Mouse (Mus musculus): Measurements from ENCODE around the gene Gpsm1. TPM values are rescaled to one million over a fixed set of nuclear protein-coding genes. Genes with fewer than 3 reads are reported as not detected.

The Gpsm1 gene
- total RNA-seq, 2 experiments from 2014 or later, result 2.1 to 2.9 TPM

DNA sequence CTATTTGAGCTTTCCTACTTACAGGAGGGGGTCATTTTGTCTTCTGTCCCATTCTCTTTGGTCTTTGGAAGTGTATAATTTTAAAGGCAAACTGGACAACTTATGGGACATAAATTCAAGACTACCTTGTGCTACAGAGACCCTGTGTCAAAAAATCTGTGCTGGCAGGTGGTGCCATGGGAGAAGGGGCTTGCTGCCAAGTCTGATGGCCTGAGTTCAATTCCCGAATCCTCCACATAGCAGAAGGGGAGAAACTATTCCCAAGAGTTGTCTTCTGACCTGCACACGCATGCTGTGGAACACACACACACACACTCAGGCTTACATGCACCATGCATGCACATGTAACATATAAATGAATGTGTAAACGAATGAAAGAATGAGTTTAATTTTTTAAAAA, 8.6 kb upstream of the Gpsm1 start:
- no peak for DNase-seq
- intact Hi-C loops (cut with DNase I), result no loop called here

DNA sequence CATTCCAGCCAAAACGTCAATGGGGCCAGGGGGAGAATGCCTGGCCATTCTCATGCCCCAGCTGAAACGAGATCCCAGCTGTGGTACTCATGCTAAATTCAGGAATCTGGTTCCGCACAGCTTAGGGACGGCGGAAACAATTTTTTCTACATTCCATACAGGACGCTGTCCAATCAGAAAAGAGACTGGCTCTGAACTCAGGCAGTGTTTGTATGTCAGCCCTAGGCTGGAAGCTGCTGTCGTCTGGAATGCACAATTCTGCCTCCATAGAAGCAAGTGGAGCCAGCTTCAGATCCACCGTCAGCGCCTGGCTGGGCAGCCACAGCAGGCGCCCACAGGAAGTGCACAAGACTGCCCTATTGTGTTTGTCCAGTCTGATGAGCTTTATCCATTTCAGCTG, 5.6 kb upstream of the Gpsm1 start:
- intact Hi-C loops (cut with DNase I), result no loop called here
- DNase-seq, result no peak

DNA sequence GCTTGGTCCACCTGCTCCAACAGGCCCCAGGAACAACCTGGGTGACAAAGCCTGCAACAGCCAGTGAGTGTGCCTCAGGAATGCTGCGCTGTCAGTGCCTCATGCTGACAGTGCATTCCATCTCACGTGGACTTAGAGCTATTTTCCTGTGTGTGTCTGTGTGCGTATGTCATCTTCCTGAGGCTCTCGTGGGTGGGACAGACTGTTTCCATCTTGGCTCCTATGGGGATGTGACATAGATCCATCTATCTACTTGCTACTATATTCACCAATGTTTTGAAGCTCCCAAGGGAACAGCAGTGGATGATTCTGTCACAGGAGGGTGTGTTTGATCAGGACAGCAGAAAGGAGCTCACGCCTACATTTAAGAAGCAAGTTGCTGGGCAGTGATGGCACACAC, 3.4 kb upstream of the Gpsm1 start:
- intact Hi-C loops (cut with DNase I), result no loop called here

GRCm38 (mm10) chr2:26312812-26313211, 2.5 kb upstream of the Gpsm1 start:
- DNase-seq, result no peak
- intact Hi-C loops (cut with DNase I), result no loop called here

More for the DNA sequence above, 3.4 kb upstream of the Gpsm1 start:
- no peak for DNase-seq

GRCm38 (mm10) chr2:26313394-26313793, 1.9 kb upstream of the Gpsm1 start:
- intact Hi-C loops (cut with DNase I), result no loop called here
- DNase-seq, result no peak

DNA sequence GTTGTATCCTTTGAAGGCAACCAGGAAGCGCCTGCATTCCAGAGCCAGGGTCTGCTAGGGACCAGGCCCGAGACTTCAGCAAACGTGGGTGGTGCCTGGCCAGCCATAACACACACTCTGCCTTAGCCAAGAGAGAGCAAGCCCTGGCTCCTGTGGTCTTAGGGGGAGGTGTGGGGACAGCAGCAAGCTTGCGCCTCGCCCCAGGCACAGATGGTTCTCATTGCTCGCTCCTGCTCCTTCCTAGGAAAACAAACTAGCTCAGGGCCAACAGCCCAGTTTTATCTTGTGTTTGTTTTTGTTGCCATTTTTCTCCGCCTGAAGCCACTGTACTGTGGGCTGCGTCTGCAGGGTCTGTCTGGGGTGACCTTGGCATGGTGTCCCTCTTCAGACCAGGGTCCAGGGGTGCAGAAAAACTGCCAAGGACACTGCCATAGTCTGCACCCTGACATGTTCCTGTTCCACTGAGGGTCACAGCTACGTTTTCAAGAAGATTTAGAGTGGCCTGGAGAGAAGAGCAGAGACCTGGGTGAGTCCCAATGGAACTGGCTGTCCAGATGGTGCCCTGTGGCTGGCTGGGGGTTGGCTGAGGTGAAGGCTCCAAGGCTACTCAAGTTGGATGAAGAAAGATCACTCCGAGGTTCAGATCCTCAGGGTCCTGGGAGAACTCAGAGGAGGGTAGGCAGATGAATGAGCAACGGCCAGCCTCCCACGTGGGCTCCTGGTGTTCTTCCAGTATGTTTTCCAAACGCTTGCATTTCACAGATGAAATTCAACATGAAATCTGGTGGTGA, 839 bp upstream of the Gpsm1 start:
- intact Hi-C loops (cut with DNase I), result no loop called here
- peak; percentile 59 to 63 for DNase-seq

GRCm38 (mm10) chr2:26315925-26316311, 603 bp downstream of the Gpsm1 start:
- intact Hi-C loops (cut with DNase I), result no loop called here
- peak in 1 of 2 experiments; percentile 49 for DNase-seq

GRCm38 (mm10) chr2:26316576-26317246, 1.4 kb downstream of the Gpsm1 start:
- intact Hi-C loops (cut with DNase I), result no loop called here
- DNase-seq, result no peak

DNA sequence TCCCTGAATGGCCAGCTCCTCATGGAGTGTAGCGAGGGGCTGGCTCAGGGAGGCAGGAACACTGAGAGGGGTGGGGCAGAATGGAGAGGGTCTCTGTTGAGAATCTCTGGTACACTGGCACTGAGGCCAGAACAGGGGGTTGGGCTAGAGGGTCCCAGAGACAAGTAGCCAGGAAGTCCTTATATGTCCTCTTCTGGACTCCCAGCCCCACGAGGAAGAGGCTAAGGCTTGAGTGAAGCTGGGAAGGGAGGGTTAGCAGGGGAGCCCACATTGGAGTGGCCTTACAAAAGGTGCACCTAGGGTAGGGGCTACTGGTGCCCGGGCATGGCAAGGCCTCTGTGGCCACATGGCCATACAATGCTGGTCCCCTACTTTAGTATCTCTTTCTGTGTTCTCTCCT, 2.1 kb downstream of the Gpsm1 start:
- intact Hi-C loops (cut with DNase I), result no loop called here
- no peak for DNase-seq

DNA sequence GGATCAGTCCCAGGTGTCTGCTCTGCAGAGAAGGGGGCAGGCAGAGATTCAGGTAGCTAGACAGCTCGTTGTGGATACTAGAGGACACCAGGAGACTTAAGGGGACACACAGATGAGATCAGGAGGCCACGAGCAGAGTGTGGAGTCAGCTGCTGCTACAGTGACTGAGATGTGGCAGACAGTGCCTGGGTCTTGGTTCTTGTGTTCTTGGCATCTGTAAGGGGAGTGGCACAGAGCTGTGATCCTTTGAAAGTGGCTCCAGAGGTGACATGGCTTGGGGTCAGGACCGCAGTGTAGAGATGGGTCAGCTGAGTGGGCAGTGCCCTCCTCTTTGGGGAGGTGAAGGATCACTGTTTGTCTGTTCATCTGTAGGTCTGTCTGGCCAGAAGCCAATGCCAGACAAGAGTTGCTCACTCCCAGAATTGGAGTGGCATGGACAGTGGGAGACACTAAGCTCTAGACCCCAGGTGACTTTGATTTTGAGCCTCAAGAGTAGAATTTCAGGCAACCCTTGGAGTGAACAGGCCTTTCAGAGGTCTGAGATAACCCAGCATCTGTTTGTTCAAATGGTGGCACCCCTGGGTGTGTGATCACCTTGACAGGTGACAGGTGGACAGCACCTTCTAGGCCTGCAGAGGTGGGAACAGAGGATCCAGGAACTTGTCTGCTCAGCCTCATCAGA, 2.8 kb downstream of the Gpsm1 start:
- intact Hi-C loops (cut with DNase I), result no loop called here
- DNase-seq, result no peak

- DNase-seq, result no peak
- intact Hi-C loops (cut with DNase I), result no loop called here
These were observed 3.8 kb downstream of the Gpsm1 start for GRCm38 (mm10) chr2:26319109-26319508.

DNA sequence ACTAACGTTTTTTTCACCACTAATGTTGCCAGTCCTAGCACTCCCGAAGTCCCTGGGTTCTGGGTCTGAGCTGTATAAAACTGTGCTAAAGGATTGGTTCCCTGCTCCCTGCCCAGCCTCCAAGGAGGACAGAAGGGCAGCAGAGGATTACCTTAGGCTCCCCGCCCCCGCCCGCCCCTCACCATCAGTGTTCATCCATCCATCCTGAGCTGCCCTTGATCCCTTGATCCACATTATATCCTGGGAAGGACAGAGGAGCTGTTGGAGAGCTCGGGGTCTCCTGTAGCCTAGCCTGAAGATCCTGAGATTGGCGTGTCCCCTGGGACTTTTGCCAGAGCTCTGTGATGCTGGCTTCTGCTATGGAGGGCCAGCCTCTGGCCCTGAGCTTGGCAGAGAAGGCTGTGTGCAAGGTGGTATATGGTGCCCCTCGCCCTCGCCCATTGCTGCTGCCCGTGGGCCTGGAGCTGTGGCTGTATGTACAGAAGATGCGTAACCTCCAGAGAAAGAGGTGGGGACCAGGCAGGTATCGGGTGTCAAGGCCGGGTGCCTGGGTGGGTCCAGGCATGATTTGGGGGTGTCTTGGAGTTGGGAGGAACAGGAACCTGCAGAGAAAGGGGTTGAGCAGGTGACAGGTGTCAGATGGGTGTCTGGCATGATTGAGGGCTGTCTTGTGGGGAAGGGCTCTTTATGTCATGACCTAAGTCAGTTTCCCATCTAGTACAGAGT, 4.4 kb downstream of the Gpsm1 start:
- DNase-seq, result no peak
- intact Hi-C loops (cut with DNase I), result no loop called here

DNA sequence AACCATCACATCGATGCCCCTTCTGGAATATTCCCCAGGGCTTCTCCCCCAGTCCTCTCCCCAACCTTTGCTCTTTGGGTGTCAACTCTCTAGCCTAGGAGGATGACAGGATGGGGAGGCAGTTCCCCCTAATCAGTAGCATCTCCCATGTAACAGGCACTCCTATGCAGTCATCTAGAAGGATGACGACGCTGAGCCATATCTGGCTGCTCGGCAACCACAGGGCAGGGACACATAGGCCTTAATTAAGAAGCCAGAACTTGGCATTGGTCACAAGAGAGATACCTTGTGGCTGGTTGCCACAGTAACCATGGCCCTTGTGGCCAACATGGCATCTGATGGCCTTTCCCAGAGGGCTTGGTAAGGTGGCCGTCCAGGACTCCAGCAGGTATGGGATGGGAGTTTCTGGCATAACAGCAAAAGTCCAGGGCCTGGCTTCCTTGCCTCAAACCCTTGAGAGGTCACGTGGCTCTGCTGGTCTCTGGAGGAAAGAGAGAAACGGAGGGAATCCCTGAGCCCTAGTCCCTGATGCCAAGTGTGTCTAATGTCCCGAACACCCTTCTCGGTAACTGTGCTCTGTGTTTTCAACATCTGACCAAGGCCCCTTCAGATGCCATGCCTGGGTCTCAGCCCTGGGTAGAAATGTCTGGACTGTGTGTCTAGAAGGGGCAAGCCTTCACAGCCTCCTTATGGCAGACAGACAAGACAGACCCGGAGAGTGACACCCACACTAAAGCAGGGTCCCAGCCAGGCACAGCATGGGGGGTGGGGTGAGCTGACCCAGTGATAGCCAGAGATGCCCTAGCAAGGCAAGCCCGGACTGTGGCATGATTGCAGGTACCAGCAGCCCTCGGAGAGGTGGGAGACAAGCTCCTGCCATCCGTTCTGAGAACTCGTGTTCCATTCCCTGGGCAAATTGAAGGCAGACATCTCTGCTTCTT, 5.2 kb downstream of the Gpsm1 start:
- DNase-seq, result no peak
- intact Hi-C loops (cut with DNase I), result no loop called here

DNA sequence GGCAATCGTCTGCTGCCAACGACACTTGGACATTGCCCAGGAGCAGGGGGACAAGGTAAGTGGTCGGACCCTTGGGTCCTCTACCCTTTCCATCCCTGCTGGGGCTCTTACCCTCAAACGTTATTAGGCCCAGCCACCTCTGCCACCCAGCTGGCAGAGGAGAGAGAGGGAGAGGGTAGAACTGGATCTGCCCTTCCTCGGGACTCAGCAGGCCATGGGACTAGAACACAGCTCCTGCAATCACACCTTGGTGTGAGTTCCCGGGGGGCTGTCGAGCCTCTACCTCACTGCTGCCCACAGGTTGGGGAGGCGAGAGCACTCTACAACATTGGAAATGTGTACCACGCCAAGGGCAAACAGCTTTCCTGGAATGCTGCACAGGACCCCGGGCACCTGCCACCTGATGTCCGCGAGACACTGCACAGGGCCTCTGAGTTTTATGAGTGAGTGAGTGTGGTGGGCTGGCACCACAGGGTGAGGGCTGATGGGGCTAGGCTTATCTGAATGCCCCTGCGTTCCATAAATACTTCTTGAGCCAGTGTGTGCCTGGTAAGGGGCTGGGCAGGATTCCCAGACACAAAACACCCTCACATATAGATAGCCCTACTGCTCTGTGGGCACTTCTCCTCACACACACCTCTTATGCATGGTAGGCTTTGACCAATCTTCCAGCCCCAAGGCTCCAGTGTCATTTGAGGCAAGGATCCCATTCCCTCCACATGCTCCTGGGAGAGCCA, 8.4 kb downstream of the Gpsm1 start:
- intact Hi-C loops (cut with DNase I), result no loop called here
- no peak for DNase-seq

- no peak for DNase-seq
- intact Hi-C loops (cut with DNase I), result loop anchor here (5.0 kb wide), 1 partner anchor 237 kb away; no protein-coding TSS in a partner anchor
These were observed 9.6 kb downstream of the Gpsm1 start for GRCm38 (mm10) chr2:26324917-26325316.

DNA sequence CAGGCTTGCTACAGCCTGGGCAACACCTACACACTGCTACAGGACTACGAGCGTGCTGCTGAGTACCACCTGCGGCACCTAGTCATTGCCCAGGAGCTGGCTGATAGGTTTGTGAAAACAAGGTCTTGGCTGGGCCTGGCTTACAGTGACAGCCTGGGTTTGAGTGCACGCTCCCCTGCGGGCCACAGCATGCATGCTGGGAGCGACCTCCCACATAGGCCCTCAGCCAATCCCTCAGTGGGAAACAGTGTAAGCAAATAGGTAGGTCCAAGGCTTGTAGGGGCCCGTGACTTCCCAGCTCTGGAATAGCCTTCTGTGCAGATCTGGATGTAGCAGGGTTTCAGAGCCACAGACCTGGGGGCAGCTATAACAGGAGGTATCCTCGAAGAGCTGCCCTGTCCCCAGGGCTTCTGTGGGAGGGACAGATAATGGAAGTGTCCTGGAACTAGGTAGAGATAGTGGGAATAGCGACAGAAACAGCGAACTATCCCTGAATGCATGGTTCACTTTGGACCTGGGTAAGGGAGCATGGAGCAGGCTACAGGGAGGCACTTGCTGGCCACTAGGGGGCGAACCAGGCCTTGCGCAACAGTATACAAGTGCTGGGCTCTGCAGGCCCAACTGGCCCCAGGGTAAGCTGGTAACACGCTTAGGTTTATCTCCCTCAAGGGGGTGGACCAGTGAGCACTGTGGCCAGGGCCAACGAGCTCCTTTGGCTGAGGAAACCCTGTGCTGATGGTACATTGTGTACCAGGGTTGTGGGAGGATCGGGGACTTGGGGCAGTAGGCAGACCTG, 10.3 kb downstream of the Gpsm1 start:
- intact Hi-C loops (cut with DNase I), result loop anchor here (5.0 kb wide), 1 partner anchor 237 kb away; no protein-coding TSS in a partner anchor
- DNase-seq, result peak in 1 of 2 experiments; percentile 42

DNA sequence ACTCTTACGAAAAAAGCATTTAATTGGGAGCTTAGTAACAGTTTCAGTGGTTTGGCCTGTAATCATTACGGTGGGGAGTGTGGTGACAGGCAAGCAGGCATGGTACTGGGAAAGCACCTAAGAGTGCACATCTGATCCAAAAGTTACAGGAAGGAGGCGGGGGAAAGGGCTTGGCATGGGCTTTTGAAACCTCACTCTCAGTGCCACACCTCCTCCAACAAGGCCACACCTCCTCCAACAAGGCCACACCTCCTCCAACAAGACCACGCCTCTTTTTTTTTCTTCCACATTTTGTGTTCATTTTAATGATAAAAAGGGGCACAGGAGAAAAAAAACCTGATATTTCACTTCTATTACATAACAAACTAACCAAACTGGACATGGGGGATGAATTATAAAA, 12.5 kb downstream of the Gpsm1 start:
- intact Hi-C loops (cut with DNase I), result loop anchor here (5.0 kb wide), 1 partner anchor 234 kb away; no protein-coding TSS in a partner anchor
- no peak for DNase-seq

DNA sequence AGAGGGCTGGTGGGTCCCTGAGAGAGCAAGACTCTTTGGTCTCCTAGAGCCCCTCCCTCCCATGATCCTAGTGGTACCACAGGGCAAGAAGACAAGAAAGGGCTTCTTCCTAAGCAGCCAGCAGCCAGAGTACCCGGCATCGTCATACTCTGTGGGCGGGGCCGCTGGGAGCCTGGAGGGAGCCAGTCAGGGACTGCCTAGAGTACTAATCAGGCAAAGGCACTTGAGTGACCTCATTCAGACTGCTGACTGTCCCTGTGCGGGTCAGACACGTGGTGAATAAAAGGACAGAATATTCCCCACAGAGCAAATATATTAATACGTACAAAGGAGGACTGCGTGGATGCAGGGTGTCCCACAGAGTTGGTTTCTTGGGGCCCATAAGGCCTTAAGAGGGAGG, 14.1 kb downstream of the Gpsm1 start:
- DNase-seq, result no peak
- intact Hi-C loops (cut with DNase I), result loop anchor here (5.0 kb wide), 1 partner anchor 233 kb away; no protein-coding TSS in a partner anchor

Data from gastrocnemius, postnatal 36 days (tissue).